Mouse (Mus musculus) CD4-positive helper T cell, adult 2 months (primary cell): Measurements from ENCODE around the gene Otogl.
"Not testable (repeated sequence)": the region's sequence is repeated elsewhere in the genome, so short reads cannot be mapped to it uniquely, and the experiment has no call there.

Experiments used
- DNase-seq: peaks from one replicate; pipeline ENCODE4 v3.0.0-alpha.2; 2012; ENCODE audit warnings: low read depth, missing footprints, low spot score

Otogl gene

GRCm38 (mm10) chr10:107810649-107811398 lies 101.1 kb downstream of the Otogl start:
- no peak for DNase-seq

- no peak for DNase-seq
Observed at GRCm38 (mm10) chr10:107805203-107805602, 106.7 kb downstream of the Otogl start.

GRCm38 (mm10) chr10:107804285-107804684 lies 107.6 kb downstream of the Otogl start:
- not testable (repeated sequence) for DNase-seq

- DNase-seq: peak; percentile 7
Observed at GRCm38 (mm10) chr10:107799671-107800353, 112.1 kb downstream of the Otogl start.

GRCm38 (mm10) chr10:107794812-107795756 lies 116.8 kb downstream of the Otogl start:
- DNase-seq: no peak

- DNase-seq: no peak
Observed at GRCm38 (mm10) chr10:107792491-107792890, 119.4 kb downstream of the Otogl start.

- DNase-seq: no peak
Observed at GRCm38 (mm10) chr10:107779548-107779947, 132.4 kb downstream of the Otogl start.

GRCm38 (mm10) chr10:107759624-107760023 lies 152.3 kb downstream of the Otogl start:
- DNase-seq: no peak

GRCm38 (mm10) chr10:107753471-107753870 lies 158.5 kb downstream of the Otogl start:
- no peak for DNase-seq

- DNase-seq: no peak
Observed at GRCm38 (mm10) chr10:107752351-107753143, 159.4 kb downstream of the Otogl start.

- no peak for DNase-seq
Observed at GRCm38 (mm10) chr10:107751944-107752343, 160.0 kb downstream of the Otogl start.

- no peak for DNase-seq
Observed at GRCm38 (mm10) chr10:107747566-107747965, 164.4 kb downstream of the Otogl start.

GRCm38 (mm10) chr10:107746717-107747116 lies 165.2 kb downstream of the Otogl start:
- no peak for DNase-seq

- DNase-seq: no peak
Observed at GRCm38 (mm10) chr10:107739815-107740214, 172.1 kb downstream of the Otogl start.

- no peak for DNase-seq
Observed at GRCm38 (mm10) chr10:107737743-107738142, 174.2 kb downstream of the Otogl start.

GRCm38 (mm10) chr10:107735448-107735847 lies 176.5 kb downstream of the Otogl start:
- DNase-seq: no peak

GRCm38 (mm10) chr10:107734327-107734726 lies 177.6 kb downstream of the Otogl start:
- DNase-seq: no peak

GRCm38 (mm10) chr10:107725631-107726030 lies 186.3 kb downstream of the Otogl start:
- DNase-seq: no peak

- DNase-seq: no peak
Observed at GRCm38 (mm10) chr10:107719806-107720205, 192.1 kb downstream of the Otogl start, which contains the start of gene Ptprq. Gene Ptprq (minus strand): TSS chr10:107720051.
